Mouse (Mus musculus) hematopoietic stem cell, adult 5-6 weeks (primary cell): ENCODE measurements around the gene Otop1. TPM values are rescaled to one million over a fixed set of nuclear protein-coding genes. Genes with fewer than 3 reads are reported as not detected.

Experiments used
- ATAC-seq, 2 experiments: fragments of 125-278 bp in 1 of 2; replicated peaks in 1 of 2; 2 replicates each; pipeline ENCODE4 v1.8.0; 2016 to 2017; ENCODE audit warnings: inconsistent platforms in 2 of 2, mild to moderate bottlenecking in 2 of 2, moderate number of reproducible peaks in 2 of 2, low read depth in 1 of 2, moderate TSS enrichment in 1 of 2; ENCODE audit not compliant: low FRiP score in 2 of 2, poor library complexity in 2 of 2, severe bottlenecking in 2 of 2, insufficient read depth in 1 of 2, low TSS enrichment in 1 of 2
- total RNA-seq: library from RNA; stranded (forward); fragments of 172-1452, 232-1000 nt; gene quantifications from 2 replicates; pipeline ENCODE4 v1.2.3, GENCODE M21; 2017

The Otop1 gene
- total RNA-seq, 1 experiment from 2014 or later, result not detected

GRCm38 (mm10) chr5:38277936-38278600, 2.3 kb downstream of the Otop1 start:
- ATAC-seq, result no peak

DNA sequence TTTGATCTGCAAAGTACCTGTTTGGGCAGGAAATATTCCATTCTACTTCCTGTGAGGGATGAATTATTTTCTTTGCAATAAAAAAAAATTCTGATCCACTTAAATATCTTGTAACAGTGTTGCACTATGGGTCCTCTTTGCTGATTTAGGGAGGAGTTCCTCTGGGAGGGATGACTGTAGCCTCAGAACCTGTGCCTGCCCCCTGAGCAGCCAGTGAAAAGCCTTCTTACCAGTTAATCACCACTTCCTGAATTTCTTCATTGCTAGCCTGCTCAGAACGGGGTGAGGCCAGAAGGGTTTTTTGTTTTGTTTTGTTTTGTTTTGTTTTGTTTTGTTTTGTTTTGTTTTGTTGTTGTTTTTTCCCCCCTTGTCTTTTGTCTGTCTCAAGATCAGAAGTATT, 4.3 kb downstream of the Otop1 start:
- ATAC-seq, result peak in 1 of 2 experiments; percentile 44; a peak in 1 of 4 replicates

GRCm38 (mm10) chr5:38285724-38286123, 10.0 kb downstream of the Otop1 start:
- no peak for ATAC-seq

- ATAC-seq, result no peak
Observed at GRCm38 (mm10) chr5:38288476-38288875, 12.7 kb downstream of the Otop1 start.

DNA sequence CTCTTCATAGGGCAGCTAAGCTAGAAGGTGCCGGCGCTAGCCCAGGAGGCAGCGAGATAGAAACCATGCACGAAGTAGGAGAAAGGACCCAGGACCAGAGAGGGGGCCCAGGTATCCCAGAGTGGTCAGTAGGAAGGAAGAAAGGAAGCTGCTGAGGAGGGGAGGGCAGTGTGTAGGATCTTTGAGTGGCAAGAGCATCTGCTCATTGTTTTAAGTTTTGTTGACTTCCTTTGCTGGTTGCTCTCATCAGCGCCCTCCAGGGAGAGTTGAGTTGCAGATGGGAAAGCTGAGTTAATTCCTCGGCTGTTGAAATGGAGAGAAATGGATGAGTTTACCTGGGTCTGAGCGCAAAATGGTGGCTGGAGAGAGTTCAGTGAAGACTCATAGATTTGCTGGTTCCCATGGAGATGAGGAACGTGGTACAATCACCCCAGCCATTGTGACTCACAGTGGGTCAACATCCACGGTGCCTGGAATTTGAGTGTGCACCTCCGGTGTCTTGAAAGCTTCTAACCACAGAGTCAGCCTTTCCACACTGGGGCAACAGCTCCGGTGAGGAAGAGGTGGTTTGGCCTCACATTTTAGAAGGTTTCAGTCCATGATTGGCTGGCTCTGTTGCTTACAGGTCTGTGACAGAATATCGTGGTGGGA, 26.1 kb downstream of the Otop1 start:
- ATAC-seq, result no peak

DNA sequence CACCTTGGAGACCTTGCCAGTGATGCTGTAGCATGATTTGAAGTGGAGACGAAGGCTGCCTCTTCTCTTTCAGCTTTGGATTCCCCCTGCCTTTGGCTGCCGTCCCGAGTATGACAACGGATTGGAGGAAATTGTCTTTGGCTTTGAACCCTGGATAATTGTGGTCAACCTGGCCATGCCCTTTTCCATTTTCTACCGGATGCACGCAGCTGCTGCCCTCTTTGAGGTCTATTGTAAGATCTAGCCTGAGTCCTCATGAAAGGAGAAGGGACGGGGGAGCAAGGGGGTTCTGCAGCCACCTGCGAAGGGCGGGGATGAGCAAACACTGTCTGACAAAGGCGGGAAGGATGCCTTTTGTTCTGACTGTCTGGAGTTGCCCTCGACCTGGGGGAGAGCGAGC, 26.9 kb downstream of the Otop1 start:
- no peak for ATAC-seq

- no peak for ATAC-seq
Observed at GRCm38 (mm10) chr5:38305241-38305640, 29.5 kb downstream of the Otop1 start.

DNA sequence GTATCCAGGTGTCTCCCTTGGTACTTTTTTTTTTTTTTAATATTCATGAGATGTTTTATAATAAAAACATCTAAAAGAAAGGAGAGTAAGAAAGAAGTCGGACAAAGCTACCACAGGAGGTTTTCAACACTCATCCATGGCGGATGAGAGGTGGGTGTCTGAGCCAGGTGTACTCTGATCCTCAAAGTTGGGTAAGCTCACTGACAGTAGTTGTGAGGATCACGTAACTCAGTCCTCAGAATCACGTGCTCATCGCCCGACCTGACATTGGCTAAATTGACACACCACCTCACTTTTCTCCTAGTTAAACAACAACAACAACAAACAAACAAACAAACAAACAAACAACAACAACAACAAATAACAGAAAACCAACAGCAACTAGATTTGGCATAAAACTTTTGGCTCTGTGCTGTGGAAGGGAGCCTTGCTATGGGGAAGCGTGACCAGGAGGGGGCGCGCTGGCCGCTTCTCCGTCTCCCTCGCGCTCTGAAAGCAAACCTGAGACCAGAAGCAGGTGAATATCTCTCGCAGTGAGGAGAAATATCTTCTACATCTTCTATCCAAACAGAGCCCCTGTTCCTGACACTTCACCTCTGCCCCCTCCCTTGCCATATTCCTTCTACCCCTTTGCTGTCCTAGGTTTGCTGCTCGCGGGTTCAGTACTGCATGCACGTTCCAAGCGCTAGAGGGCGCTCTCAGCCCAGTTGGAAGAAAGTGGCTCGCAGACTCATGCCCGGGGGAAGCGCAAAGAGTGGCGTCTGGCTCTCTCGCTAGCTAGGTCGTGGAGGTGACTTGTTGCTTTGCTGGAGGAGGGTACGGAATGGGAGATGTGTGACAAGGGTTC, 31.7 kb downstream of the Otop1 start:
- peak; percentile 86 to 90 for ATAC-seq

DNA sequence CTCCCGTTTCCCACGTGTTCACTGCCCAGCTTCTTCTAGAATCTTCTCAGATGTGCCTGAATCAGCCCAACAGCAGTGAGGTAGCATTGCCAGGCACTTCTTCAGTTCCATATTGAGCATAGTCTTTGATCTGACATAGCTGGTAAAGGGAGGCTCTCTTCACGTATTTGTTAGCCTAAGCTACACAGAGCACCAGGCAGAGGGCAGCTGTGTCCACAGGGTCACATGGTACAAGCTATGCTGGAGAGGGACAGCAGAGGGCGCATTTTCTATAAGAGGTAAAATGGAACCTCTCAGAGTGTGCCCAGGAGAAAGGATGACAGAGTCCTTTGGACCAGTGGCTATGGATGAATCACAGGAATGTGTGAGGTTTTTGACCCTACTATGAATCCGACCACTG, 33.1 kb downstream of the Otop1 start:
- peak; percentile 57 to 66; a peak in 3 of 4 replicates for ATAC-seq

GRCm38 (mm10) chr5:38309795-38310194, 34.0 kb downstream of the Otop1 start:
- no peak for ATAC-seq

- ATAC-seq, result 0 out of 4 replicates have a peak, but pooled peaks of 1 of the 2 experiments have one; percentile 22
Observed at GRCm38 (mm10) chr5:38318966-38319786, 43.4 kb downstream of the Otop1 start, which contains the start of gene Drd5. Gene Drd5 (plus strand): TSS chr5:38319367.

DNA sequence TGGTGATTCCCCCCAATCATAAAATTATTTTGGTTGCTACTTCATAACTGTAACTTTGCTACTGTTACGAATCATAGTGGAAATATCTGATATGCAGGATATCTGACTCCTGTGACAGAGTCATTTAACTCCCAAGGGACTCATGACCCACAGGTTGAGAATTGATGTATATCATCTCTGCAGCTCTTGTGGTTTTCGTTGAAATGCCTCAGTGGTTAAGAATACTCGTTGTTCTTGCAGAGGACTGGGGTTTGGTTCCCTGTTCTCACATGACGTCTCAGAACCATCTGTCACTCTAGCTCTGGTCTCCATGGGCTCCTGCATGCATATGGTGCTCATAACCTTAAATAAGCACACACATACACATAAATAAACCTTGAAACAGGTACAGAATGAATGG, 57.6 kb downstream of the Otop1 start:
- ATAC-seq, result no peak

DNA sequence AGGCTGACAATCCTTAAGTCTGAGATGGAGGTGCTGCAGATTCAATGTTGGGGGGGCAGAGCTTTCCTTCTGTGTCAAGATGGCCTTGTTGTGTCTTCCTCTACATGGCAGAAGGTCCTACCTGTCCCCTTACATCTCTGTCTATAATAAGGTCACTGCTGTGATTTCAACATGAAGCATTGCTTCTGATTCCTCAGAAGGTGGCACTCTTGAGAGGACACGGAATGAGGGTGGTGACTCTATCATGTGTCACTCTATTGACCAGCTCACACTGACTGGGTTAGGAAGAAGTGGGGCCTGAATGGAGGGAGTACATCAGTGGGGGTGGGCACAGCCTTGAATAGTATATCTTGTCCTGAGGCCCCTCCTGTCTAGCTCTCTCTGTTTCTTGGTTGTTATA, 58.8 kb downstream of the Otop1 start:
- ATAC-seq, result peak in 1 of 2 experiments; percentile 27; a peak in 1 of 4 replicates

DNA sequence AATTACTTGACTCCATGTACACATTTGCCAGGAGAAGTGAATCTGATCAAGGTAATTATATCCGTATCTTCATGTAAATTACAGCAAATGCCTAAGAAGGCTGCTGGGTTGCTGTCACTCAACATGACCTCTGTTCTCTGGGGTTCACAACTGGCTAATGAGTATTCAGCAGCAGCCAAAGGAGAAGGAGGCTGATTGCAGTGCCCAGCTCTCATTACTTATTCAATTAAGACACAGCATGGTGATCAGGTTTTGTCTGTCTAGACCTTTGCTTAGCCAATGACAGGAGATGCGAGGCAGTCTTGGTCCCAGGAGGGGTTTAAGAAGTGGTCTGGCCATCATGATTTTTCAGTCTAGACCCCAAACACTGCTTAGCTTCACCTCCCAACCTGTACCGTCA, 67.3 kb downstream of the Otop1 start:
- no peak for ATAC-seq

GRCm38 (mm10) chr5:38346646-38347432, 71.1 kb downstream of the Otop1 start:
- ATAC-seq, result peak in 1 of 2 experiments; percentile 32; a peak in 1 of 4 replicates

DNA sequence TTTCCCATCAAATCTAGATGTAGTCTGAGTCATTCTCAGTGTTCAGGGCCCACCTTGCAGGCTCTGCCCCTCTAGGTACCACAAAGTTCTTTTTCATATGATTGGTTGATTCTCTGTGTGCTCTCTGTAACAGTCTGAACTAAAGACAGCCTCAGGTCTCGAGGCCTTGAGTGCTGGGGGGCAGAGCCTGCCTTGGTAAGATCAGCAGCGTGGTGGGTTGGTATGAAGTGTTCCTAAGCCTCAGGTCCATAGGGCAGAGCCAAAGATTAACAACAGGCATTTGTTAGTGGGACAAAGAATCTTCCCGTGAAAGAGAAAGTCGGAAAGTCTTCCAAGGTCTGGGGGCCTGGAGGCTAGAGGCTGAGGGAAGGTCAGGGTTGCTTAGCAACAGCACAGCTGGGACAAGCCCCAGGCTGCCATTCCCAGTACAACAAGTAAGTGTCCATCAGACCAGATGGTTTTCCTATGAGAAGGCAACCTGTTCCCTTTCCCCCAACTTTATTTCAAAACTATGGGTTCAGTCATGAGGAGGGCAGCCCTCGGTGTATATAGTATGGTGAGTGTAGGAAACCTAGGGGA, 74.7 kb downstream of the Otop1 start:
- ATAC-seq, result no peak
